Mouse (Mus musculus) hindbrain, embryonic 15.5 days (tissue): ENCODE measurements at regions not wholly inside any gene's neighbourhood (a gene's known extent, or its start where the extent isn't known, plus 50 kb on each side); places are given as distances from the start of the nearest gene placed in this dataset.

Experiments used
- ATAC-seq: fragments of 200-750 bp; cut with Nextera tagmentation; 2 replicates; pipeline ENCODE4 v1.8.0; 2017; ENCODE audit warnings: low read depth, moderate number of reproducible peaks, moderate TSS enrichment; ENCODE audit not compliant: low FRiP score
- H3K27ac ChIP-seq: fragments of 300-500 bp; sonication (generic); replicated peaks from 2 replicates; pipeline ENCODE4 v1.5.1; 2015; ENCODE audit warnings: mild to moderate bottlenecking, inconsistent platforms
- H3K27me3 ChIP-seq: fragments of 300-500 bp; sonication (generic); 2 replicates; pipeline ENCODE4 v1.6.1; 2015; ENCODE audit warnings: control low read depth, inconsistent platforms
- H3K36me3 ChIP-seq: fragments of 300-500 bp; sonication (generic); 2 replicates; pipeline ENCODE4 v1.6.1; 2015; ENCODE audit warnings: control low read depth, inconsistent platforms
- H3K4me1 ChIP-seq: fragments of 300-500 bp; sonication (generic); replicated peaks from 2 replicates; pipeline ENCODE4 v1.6.1; 2015; ENCODE audit warnings: control low read depth, inconsistent platforms
- H3K4me2 ChIP-seq: fragments of 300-500 bp; sonication (generic); 2 replicates; pipeline ENCODE4 v1.6.1; 2015; ENCODE audit warnings: moderate library complexity, mild to moderate bottlenecking, inconsistent platforms
- H3K4me3 ChIP-seq: fragments of 300-500 bp; sonication (generic); 2 replicates; pipeline ENCODE4 v1.5.1; 2015; ENCODE audit warnings: mild to moderate bottlenecking, inconsistent platforms
- H3K9ac ChIP-seq: fragments of 300-500 bp; sonication (generic); 2 replicates; pipeline ENCODE4 v1.6.1; 2015; ENCODE audit warnings: inconsistent platforms
- H3K9me3 ChIP-seq: fragments of 300-500 bp; sonication (generic); 2 replicates; pipeline ENCODE4 v1.6.1; 2016; ENCODE audit warnings: control low read depth, inconsistent platforms
- WGBS: fragments of 180-500 bp; shearing (Covaris S2); methylation state at CpG from one replicate; pipeline ENCODE4 v1.1.7; 2015; 5-methylcytosine and 5-hydroxymethylcytosine counted together

DNA sequence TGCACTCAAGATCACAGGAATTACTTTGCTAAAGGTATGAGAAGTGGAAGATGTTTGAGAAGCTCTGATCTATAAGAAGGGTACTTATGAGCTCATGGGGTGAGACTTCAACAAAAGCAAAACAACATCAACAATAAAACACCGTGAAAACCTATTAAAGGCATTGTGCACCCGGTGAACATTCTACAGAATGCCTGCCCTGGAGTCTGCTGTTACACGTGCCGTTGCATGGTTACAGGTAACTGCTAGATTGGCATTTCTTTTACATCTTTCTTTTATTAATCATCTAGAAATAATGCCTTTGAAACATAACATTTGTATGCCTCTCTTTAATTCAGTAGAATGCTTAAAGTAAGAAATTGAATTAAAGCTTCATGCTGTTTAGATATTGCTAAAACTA, 661.0 kb downstream of the Pcdh18 start:
- no peak for ATAC-seq
- Histone ChIP-seq H3K27ac (no peak overlapping the region), H3K27me3 (no peaks in the 10 kb centered on the region), H3K4me1 (no peaks in the 10 kb centered on the region), H3K9me3 (no peaks in the 10 kb centered on the region), H3K4me3 (no peak overlapping the region), H3K36me3 (no peaks in the 10 kb centered on the region), H3K4me2 (no peak overlapping the region), H3K9ac (no peak overlapping the region)
- WGBS = 30% methylated on average over 4 of the region's 4 CpGs

DNA sequence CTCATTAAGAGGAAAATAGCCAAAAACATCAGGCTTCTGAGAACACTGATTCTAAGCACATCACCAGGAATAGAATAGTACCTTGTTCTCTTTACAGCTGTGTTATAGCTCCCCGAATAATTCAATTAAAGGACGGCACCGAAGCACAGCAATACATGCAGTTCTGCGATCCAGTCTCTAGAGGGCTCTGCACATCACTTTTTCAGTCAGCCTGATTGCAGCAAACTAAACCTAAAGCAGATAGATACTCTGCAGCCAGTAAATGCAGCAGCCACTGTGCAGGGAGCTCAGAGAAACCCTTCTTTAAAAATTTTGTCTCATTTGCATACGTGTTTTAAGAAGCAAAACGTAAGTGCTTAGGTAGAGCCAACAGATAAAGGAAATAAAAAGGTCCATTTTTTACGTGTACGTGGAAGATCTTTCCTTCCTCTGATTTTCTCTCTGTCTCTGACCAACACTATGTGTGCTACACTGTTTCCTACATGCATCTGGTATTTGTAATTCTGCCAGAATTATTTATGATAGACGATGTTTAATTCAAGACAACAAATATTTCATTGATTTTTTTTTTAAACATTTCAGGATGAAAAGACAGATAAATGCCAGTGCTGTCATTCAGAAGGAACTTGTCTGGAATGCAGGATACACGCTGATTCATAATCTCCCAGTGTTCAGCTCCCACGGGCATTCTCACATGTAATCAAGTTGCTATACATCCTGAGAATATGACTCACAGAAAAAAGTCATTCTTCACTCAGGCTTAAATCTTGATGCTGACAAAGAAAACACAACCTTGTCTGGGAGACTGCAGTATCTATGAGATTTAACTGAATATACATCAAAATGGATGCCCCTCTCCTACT, 663.1 kb downstream of the Pcdh18 start:
- Histone ChIP-seq H3K27ac (no peak overlapping the region), H3K4me3 (no peak overlapping the region), H3K36me3 (no peaks in the 10 kb centered on the region), H3K9me3 (no peaks in the 10 kb centered on the region), H3K9ac (no peak overlapping the region), H3K27me3 (no peaks in the 10 kb centered on the region), H3K4me1 (no peaks in the 10 kb centered on the region), H3K4me2 (peak overlapping the region; percentile 33; the same call in 1 of the 2 replicates)
- WGBS = 24% methylated on average over 11 of the region's 11 CpGs
- ATAC-seq = peak; percentile 85

DNA sequence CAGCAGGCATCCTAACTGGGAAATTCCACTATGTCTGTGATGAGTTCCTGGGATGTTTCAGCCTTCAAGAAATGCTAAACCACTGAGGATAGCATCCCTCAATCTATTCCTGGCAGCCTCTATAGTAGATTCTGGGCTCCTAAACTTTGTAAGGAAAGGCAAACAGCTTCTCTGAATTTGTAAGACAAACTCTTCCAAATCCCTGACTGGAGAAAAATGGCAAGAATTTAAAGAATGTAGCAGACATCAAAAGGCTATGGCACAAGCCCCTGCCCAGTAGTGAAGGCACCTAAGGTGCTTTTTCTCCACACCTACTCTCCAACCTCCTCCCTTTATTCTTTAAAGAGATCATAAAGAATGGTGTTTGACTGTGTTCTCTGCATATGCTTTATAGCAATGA, 688.3 kb downstream of the Pcdh18 start:
- Histone ChIP-seq H3K9ac (no peak overlapping the region), H3K4me3 (no peak overlapping the region), H3K4me2 (no peak overlapping the region), H3K36me3 (no peaks in the 10 kb centered on the region), H3K27me3 (no peaks in the 10 kb centered on the region), H3K27ac (no peak overlapping the region), H3K4me1 (no peaks in the 10 kb centered on the region), H3K9me3 (no peaks in the 10 kb centered on the region)
- ATAC-seq = no peak

DNA sequence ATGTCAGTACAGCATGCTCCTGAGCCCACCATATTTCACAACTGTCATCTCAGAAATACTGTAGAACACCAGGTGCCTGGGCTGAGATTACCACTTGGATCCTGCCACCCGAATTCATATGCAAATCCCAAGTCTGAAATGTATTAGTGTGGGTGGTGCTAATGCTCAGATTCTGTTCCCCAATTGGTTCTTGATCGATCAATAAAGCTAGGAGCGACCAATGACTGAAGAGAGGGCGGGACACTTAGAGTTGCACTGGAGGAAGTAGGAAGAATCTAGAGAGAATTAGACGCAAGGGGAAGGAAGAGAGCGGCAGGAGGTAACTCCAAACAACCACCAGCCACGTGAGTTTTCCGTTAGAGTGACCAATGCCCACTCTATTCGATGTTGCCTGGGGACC, 695.0 kb downstream of the Pcdh18 start:
- Histone ChIP-seq H3K4me2 (no peak overlapping the region), H3K9ac (no peak overlapping the region), H3K36me3 (no peaks in the 10 kb centered on the region), H3K4me1 (no peaks in the 10 kb centered on the region), H3K27me3 (no peaks in the 10 kb centered on the region), H3K9me3 (no peaks in the 10 kb centered on the region), H3K27ac (no peak overlapping the region), H3K4me3 (no peak overlapping the region)
- 86% methylated on average over 9 of the region's 9 CpGs for WGBS
- no peak for ATAC-seq

DNA sequence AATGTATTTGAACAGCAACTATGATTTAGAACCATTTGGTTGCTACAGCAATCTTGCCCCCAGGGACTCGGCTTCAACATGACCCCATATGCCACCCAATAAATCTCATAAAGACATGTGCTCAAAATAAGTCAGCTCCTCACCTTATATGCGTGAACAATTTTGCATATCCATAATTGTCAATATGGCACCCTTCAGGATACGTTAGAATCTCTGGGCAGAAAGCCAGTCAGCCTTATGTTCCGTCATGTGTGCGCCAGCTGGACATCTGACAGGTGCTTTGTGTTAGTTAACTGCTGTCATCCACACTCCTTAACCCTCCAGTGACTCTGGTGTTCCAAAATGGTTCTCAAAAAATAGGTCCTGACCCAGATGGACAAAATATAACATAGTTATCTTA, 724.1 kb downstream of the Pcdh18 start:
- no peak overlapping the region for H3K4me3 ChIP-seq
- H3K27ac ChIP-seq = no peak overlapping the region
- H3K4me2 ChIP-seq = no peak overlapping the region
- 40% methylated on average over 5 of the region's 5 CpGs for WGBS
- H3K4me1 ChIP-seq = no peaks in the 10 kb centered on the region
- no peaks in the 10 kb centered on the region for H3K36me3 ChIP-seq
- no peaks in the 10 kb centered on the region for H3K9me3 ChIP-seq
- peak; percentile 88 for ATAC-seq
- no peaks in the 10 kb centered on the region for H3K27me3 ChIP-seq
- H3K9ac ChIP-seq = no peak overlapping the region

DNA sequence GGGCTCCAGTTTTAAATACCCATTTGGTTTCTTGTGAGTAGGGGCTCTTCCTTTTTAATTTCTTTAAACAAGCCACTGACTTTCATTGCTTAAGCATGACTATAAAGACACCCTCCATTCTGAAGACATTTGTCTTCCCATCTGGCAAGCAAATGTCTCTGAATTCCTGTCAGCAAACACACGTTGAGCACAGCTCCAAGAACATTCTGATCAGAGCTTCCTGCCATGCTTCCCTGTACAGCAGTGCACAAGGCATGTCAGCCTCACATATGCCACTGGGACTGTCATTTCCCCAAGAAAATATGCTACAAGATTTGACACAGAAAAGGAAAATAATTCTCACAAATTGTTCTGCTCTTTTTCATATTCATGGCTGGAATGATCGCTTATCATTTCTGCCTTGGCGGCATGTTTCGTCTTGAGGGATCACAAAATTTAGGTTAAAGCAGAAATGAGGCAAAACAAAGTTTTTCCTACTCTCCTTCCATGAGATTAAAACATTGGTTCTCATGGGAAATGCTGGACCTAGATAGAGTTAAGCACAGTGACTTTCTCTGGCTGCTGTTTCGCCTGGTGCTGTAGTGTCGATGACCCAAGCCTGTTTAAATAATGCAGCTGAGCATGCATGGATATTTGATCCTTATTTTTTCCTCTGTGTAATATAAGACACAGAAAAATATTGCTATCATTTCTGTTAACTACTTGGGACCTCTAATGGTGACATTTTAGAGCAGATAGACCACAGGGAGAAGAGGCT, 747.7 kb downstream of the Pcdh18 start:
- ATAC-seq = no peak
- H3K36me3 ChIP-seq = no peaks in the 10 kb centered on the region
- no peak overlapping the region for H3K9ac ChIP-seq
- no peak overlapping the region for H3K4me3 ChIP-seq
- no peak overlapping the region for H3K4me2 ChIP-seq
- H3K27me3 ChIP-seq = no peaks in the 10 kb centered on the region
- 81% methylated on average over 6 of the region's 6 CpGs for WGBS
- H3K27ac ChIP-seq = no peak overlapping the region
- no peaks in the 10 kb centered on the region for H3K4me1 ChIP-seq
- no peaks in the 10 kb centered on the region for H3K9me3 ChIP-seq
